Mouse (Mus musculus) heart, postnatal 0 days (tissue): ENCODE results near the gene Acsf2.

Experiments used
- CTCF ChIP-seq: IDR thresholded peaks from 2 replicates; pipeline ENCODE4 v1.5.1; 2016; ENCODE audit warnings: antibody characterized with exemption, control low read depth, low read depth
- EP300 ChIP-seq: IDR thresholded peaks from 2 replicates; pipeline ENCODE4 v1.6.1; 2016; ENCODE audit warnings: antibody characterized with exemption, low read depth

DNA sequence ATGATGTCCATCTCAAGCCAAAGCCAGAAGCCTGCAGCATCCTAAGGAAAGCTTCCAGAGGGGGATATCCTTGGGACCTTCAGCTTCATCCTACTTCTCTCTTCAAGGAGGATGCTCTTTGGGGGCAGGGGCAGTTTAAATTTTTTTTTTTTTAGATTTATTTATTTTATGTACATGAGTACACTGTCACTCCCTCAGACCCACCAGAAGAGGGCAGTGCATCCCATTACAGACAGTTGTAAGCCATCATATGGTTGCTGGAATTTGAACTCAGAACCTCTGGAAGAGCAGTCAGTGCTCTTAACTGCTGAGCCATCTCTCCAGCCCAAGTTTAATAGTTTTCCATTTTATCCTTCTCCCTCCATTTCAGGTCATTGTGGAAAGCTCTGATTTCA, 19.8 kb upstream of the Acsf2 start:
- TF ChIP-seq EP300: no peak
- TF ChIP-seq CTCF: no peak
